Mouse (Mus musculus) embryo, embryonic 11.5 days (tissue): ENCODE results near the gene Ceacam15.

Experiments used
- DNase-seq: peaks from one replicate; pipeline ENCODE4 v3.0.0-alpha.2; 2012; ENCODE audit warnings: low read depth, low spot score

Gene Ceacam15

DNA sequence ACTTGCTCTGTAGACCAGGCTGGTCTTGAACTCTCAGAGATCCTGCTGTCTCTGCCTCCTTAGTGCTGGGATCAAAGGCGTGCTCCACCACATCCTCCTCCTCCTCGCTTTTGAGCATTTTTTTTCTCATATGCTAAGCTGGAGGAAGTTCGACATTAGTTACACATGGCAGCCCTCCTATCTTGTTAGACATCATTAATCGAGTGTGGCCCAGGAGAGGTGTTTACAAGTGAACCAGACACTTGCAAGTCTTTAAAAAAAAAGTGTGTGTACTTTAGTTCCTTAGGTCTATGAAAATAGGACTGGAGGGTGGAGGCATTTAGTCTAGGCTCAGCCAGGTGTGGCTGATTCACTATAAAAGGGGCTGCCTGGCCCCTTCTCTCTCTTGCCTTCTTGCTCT lies 44.5 kb downstream of the Ceacam15 start:
- DNase-seq = no peak

DNA sequence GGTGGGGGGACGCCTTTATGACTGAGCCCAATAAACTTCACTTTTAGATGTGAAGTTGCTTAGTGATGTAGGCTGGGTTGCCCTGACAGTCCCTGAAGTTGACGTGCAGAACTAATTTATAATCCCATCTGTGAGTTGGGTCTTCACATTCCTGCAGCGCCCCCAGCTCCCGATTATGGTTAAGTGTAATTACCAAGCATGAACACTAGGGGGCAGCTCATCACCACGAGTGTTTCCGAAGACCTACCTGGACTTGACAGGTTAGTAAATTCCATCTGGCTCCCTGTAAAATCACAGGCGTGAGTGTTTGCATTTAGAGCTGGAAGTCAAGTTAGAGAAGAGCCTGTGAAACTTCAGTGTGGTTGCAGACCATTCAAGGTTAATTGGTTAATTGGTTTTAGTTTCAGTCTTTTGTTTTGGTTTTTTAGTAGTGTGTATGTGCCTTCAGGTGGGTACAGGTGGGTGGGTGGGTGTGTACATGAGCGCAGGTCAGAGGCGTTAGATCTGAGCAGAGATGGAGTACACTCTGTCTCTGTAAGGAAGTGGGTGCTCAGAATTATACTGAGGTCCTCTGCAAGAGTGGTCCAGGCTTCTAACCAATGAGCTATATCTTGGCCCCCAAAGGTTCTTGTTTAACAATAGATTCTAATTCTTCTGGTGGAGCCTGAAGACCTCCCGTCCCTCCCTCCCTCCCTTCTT lies 45.8 kb downstream of the Ceacam15 start:
- peak; percentile 46 for DNase-seq

DNA sequence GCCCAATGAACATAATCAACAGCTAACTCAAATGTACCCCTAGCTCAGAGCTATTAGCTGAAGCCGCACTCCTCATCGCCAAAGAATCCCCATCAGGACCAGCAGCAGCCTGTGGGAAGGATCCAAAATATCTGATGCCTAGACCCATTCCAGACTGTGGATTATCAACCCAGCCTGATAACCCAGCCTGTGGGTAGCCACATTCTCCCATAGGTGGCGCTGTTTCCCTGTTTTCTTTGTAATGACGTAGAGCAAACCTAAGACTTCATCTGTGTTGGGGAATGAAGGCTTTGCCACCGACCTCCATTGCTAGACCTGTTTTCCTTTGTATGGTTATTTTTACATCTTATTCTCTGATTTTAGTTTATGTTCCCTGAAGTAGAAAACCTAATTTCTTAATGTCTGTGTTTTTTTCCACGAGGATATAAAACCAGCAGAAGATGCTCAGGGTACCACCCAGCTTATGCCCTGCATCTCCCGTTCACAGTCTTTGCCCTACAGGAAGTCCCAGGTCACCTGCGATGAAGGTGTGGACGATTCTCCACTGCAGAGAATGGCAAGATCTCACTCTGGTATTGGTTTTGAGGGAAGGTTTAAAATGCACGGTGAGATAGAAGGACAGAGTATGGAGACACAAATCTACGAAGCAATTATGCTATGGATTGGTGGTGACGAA lies 47.3 kb downstream of the Ceacam15 start:
- DNase-seq = peak; percentile 69

DNA sequence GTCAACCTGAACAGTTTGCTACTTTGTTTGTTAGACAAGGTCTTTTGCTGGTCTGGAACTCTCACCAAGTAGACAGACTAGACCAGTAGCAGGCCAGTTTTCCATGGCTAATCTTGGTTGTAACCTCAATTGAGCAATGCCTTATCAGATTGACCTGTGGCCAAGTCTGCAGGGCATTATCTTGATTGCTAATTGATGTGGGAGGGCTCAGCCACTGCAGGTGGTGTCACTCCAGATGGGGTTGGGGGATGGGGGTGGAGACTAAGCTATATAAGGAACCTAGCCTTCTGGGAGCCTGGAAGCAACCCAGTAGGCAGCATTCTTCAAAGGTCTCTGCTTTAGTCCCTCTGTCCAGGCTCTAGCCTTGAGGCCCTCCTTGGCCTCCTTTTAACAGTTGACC lies 51.8 kb downstream of the Ceacam15 start:
- no peak for DNase-seq

DNA sequence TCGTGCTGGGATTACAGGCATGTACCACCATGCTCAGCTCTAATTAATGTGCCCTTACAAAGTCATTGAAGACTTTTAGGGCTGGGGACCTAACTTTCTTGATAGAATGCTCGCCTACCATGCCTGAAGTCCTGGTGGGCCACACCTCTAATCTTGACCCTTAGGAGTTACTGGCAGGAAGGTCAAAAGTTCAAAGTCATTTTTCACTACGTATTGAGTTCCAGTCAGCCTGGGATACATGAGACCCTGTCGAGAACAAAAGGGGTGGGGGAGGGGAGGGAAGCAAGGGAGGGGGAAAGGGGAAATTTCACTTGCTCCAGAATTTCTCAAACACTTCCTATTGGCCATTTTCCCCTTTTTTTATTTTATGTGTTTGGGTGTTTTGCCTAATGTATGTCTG lies 52.4 kb downstream of the Ceacam15 start:
- DNase-seq = no peak
